Mouse (Mus musculus): ENCODE measurements around the gene Pogz.
"Not testable (repeated sequence)": the region's sequence is repeated elsewhere in the genome, so short reads cannot be mapped to it uniquely, and the experiment has no call there.

DNA sequence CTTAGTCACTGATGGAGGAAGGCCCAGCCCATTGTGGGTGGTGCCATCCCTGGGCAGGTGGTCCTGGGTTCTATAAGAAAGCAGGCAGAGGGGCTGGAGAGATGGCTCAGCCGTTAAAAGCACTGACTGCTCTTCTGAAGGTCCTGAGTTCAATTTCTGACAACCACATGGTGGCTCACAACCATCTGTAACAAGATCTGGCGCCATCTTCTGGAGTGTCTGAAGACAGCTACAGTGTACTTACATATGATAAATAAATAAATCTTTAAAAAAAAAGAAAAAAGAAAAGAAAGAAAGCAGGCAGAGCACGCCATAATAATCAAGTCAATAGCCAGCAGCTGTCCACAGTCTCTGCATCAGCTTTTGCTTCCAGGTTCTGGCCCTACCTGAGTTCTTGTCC is 67.4 kb downstream of the Pogz start:
- TF ChIP-seq POLR2A (IDR thresholded peaks at IDR 0.05; ENCODE audit: borderline replicate concordance, insufficient read depth, low read length); CTCF (IDR thresholded peaks at IDR 0.05; ENCODE audit: borderline replicate concordance, insufficient read depth, low read depth, low read length): not testable (repeated sequence)

Data from cerebellum, adult 2 months (tissue).